Mouse (Mus musculus) mesoderm, embryonic 11.5 days (tissue): Measurements from ENCODE around the gene Shisa4.
"Not testable (repeated sequence)": the region's sequence is repeated elsewhere in the genome, so short reads cannot be mapped to it uniquely, and the experiment has no call there.

Experiments
- DNase-seq: peaks from one replicate; pipeline ENCODE4 v3.0.0-alpha.2; 2012; ENCODE audit warnings: low read depth, low spot score

Shisa4 gene

DNA sequence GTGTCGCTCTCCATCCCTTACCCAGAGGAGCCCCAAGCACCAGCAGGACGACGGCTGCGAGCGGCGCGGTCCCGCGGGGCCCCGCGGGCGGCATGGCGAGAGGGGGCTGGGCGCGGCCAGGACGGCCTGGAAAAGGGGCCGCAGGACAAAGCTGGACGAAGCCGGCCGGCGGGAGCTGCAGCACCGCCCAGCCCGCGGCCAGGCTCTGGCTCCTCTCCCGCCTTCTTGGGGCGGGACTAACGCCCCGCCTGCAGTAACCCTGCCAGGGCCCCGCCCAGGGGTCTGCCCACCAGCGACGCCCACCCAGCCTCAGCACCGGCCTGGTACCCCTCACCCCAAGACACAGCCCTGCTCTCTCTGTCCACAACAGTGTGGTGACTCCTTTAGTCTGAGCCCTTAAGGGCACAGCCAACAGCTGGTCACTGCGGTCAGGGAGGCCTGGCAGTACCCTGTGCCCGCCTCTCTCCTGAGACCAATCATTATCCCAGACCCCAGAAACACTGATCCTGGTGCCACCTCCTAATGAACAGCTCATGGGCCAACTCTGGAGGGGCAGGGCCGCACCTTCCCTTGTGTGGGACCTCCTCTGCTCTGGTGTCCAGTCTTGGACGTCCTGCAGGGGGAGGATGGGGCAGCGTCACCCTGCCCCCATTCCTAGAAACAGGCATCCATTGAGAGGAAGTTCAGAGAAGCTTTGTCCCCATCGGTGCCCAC, at the start of gene Shisa4:
Shisa4 (minus strand) TSS at position 370 of the 714 bp plus-strand sequence.
- DNase-seq, result peak; percentile 87

DNA sequence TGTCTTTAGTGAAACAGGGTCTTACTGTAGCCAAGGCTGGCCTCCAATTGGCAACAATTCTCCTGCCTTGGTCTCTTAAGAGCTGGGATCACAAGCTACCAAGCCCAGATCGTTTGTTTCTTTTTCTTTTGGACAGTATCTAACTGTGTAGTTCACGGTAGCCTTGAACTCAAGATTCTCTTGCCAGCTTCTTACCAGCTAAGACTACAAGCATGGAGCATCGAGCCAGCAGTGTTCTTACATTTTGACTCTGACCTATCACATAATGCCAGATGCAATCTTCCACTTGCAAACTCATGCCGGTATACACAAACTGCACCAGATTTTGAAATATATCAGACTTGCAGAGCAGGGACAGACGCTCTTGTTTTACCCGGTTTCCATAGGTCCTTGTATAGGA, 47.7 kb upstream of the Shisa4 start:
- DNase-seq, result no peak

DNA sequence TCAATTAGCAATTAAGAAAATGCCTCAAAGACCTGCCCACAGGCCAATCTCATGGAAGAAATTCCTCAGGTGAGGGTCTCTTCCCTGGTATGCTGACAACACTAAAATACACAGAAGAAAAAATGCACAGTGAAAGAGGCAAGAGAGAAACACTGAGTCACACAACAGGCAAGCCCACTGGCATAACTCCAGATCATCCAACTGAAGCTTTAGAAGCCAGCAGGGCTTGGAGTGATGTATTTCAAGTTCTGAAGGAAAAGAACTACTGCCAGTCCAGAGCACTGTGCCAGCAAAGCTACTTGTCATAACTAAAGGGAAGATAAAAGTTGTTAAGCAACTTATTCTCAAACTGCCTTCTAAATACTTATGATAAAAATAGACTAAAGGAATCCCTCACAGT, 39.0 kb upstream of the Shisa4 start:
- DNase-seq, result no peak

DNA sequence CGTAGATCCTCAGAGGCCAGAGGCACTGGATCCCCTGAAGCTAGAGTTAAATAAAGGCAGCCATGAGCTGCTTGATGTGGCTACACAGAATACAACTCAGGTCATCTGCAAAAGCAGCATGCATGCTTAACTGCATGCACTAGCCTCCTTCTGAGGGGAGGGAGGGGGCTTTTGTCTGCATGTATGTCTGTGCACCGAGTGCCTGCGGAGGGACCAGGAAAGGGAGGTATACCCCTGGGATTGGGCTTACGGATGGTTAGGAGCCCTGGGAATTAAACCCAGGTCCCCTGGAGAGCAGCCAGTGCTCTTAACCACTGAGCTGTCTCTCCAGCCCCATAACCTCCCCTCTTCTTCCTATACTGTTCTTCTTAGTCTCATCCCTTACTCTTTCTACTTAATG, 37.1 kb upstream of the Shisa4 start:
- DNase-seq, result no peak

DNA sequence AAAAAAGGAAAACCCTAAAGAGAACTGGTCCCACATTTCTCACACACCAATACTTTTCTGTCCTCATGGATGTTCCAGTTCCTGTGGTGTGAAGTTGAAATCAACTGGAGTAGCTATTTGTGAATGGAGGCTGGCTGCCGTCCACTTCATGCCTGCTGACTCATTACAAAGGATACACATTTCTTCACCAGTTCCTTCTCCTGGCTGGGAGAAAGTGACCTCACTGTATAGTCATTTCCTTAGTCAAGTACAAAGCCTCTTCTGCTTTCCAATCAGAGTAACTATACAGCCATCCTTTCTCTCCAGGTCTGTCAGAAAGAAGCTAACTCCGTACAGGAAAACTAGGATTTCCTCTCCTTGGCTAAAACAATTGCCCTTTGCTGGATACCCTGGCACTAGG, 35.9 kb upstream of the Shisa4 start:
- no peak for DNase-seq

GRCm38 (mm10) chr1:135408973-135409372, 33.9 kb upstream of the Shisa4 start:
- no peak for DNase-seq

DNA sequence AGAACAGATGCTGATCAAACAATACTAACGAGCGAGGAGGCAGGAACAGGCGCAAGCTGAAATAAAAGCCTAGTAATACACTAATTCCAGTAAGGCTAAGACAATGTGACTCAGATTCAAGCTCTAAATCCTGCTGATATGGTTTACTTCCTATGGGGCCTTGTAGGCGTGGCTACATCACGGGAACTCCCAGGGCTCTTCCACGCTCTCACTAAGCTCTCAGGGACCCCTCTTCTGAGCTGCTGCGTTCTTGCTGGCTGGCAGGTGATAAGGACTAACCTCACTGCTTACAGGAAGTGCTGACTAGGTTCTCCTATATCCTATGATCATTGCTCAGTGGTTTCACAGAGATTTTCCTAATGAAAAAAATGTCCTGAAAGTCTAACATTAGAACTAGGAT, 30.3 kb upstream of the Shisa4 start:
- DNase-seq, result no peak

DNA sequence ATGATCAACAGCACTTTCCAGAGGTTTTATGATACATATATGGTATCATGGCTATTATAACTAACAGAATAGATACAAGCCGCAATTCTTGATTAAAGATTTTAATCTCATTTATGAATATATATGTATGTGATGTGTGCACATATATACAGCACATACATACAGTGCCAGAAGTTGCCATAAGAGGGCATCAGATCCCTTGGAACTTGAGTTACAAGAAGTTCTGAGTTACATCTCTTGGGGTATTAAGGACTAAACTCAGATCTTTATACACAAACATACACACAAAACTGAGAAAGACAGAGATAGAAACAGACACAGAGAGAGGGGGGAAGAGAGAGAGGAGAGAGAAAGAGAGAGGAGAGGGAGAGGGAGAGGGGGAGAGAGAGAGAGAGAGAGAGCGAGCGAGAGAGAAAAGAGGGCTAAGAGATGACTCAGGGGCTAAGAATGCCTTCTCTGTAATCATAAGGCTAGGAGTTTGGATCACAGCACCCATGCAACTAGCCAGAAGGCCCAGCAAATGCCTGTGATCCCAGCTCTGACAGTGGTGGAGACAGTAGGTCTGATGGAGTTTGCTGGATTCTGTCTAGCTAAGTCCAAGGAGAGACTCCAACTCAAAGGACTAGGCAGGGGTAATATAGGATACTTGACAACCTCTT, 26.5 kb upstream of the Shisa4 start:
- no peak for DNase-seq

- no peak for DNase-seq
These were observed 24.4 kb upstream of the Shisa4 start for GRCm38 (mm10) chr1:135399466-135399865.

- DNase-seq, result no peak
These were observed 10.1 kb upstream of the Shisa4 start for GRCm38 (mm10) chr1:135385161-135385560.

DNA sequence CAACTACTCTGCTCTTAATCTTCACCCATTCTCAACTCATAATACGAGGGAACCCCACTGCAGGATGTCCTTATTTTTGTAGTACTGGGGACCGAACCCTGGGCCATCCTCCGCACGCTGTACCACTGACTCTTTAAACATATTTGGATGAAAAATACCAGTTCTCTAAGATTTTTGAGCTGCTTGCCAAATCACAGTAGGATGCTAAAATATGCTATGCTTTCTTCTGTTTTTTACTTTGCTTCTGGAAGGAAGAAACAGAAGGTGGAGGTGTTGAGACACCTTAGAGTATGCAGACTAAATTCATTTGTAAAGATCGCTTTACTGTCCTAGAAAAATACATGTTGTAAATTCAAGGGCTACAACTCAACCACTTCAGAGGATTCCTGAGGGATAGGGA, 9.1 kb upstream of the Shisa4 start:
- DNase-seq, result no peak

DNA sequence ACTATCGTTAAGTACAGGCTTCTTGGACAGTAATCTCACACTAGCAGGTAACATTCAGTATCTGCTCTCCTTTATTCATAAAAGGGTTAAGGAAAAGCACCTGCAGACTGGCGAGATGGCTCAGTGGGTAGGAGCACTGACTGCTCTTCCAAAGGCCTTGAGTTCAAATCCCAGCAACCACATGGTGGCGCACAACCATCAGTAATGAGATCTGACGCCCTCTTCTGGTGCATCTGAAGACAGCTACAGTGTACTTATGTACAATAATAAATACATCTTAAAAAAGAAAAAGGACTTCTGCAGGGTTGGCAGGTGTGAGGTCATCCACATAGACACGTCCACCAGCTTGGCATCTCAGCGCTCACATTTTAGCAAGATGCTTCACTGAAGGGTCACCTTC, 6.5 kb upstream of the Shisa4 start:
- DNase-seq, result not testable (repeated sequence)

GRCm38 (mm10) chr1:135380071-135380991, 5.3 kb upstream of the Shisa4 start:
- DNase-seq, result no peak

GRCm38 (mm10) chr1:135379048-135379447, 4.0 kb upstream of the Shisa4 start:
- DNase-seq, result no peak

DNA sequence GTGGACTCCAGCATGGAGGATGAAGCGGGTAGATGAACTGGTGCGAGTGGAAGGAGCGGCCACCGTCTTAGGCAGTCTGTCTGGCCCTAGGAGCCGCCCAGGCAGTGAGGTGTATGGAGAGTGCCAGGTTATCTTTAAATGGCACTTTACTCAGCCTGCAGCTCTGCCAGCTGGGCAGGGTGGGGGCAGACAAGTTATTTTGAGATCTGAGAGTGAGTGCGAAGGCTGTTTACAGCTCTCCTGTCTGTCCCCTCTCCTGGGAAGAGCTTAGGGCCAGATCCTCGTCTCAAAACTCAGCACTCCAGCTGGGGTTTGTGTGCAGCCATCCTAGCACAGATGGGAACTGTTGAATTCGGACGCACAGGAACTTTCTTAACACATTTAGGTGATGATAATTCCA, 3.5 kb upstream of the Shisa4 start:
- DNase-seq, result no peak

DNA sequence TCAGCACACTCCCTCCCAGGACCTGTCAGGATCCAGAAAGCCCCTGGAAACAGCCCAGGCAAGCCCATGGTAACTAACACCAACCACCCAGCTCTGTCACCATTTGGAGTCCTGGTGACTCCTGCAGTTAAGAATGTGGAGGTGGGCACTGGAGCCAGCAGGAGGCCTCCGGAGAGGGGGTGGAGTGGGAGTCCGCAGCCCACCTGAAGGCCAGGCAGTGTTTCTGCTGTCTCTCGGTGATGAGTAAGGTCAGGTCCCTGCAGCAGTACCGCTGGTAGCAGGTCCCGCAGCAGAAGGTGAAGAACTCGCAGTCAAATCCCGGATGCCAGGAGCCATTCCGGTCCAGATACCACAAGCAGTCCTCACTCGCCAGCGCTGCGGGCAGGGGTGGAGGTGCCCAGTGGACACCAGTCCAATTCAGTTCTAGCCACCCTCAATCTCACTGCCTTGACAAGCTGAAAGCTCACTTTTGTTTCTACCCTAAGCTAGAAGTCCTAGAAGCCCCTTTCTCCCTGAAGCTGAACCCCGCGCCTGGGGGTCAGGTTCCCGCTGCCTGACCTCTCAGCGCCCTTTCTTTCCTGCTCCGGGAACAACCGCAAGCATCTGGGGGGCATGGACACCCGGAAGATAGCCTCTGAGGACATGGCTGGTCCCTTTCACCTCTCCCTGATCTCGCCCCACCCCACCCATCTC, 716 bp downstream of the Shisa4 start:
- DNase-seq, result no peak

GRCm38 (mm10) chr1:135373171-135373677, 1.8 kb downstream of the Shisa4 start:
- no peak for DNase-seq

DNA sequence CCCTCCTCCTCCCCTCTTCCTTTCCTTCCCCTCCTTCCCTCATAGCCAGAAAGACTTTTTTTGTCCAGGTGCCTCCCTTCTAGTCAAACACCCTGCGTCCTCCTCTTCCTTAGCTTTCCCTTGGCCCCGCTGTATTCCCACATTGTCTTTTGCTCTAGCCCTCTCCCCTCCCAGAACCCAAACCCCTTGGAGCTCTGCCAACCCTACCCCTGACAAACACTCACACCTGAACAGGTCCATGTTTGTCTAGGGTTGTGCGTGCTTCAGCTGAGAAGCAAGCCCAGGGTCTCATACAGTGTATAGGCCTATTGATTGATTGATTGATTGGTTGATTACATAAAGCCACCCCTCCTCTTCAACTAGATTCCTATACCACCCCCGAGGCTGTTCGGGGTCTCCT, 5.6 kb downstream of the Shisa4 start:
- no peak for DNase-seq

GRCm38 (mm10) chr1:135368982-135369381, 6.1 kb downstream of the Shisa4 start:
- peak; percentile 58 for DNase-seq

- peak; percentile 94 for DNase-seq
These were observed 6.8 kb downstream of the Shisa4 start for GRCm38 (mm10) chr1:135368245-135368644.

GRCm38 (mm10) chr1:135367595-135367994, 7.4 kb downstream of the Shisa4 start:
- no peak for DNase-seq

- DNase-seq, result no peak
These were observed 8.0 kb downstream of the Shisa4 start for GRCm38 (mm10) chr1:135367005-135367404.
